Mouse (Mus musculus) C2C12 (cell line): ENCODE measurements around the gene Gm27021. TPM values are rescaled to one million over a fixed set of nuclear protein-coding genes. Genes with fewer than 3 reads are reported as not detected.

ENCODE experiments used
- H3K27me3 ChIP-seq: one replicate; pipeline ENCODE4 v1.6.1; 2011; ENCODE audit not compliant: control insufficient read depth, insufficient read depth, insufficient read length
- H3K36me3 ChIP-seq: one replicate; pipeline ENCODE4 v1.6.1; 2011; ENCODE audit not compliant: control insufficient read depth, insufficient read depth
- H3K4me3 ChIP-seq: one replicate; pipeline ENCODE4 v1.5.1; 2011; ENCODE audit warnings: mild to moderate bottlenecking, control low read depth; ENCODE audit not compliant: poor library complexity, insufficient read depth, severe bottlenecking
- H3K79me2 ChIP-seq: one replicate; pipeline ENCODE4 v1.6.1; 2011; ENCODE audit not compliant: control insufficient read depth, insufficient read depth
- H3K79me3 ChIP-seq: one replicate; pipeline ENCODE4 v1.6.1; 2011; ENCODE audit warnings: low read depth, control low read depth
- H3ac ChIP-seq: one replicate; pipeline ENCODE3; 2011; ENCODE audit warnings: low read depth; ENCODE audit not compliant: control insufficient read depth, insufficient read length
- CEBPB ChIP-seq: IDR thresholded peaks from one replicate; pipeline ENCODE4 v1.6.1; 2011; ENCODE audit warnings: low read depth, mild to moderate bottlenecking, control low read depth, moderate library complexity
- CTCF ChIP-seq: IDR thresholded peaks from one replicate; pipeline ENCODE4 v1.5.1; 2011; ENCODE audit not compliant: control insufficient read depth, insufficient read depth, insufficient read length
- FOSL1 ChIP-seq: IDR thresholded peaks from one replicate; pipeline ENCODE4 v1.8.0; 2011; ENCODE audit warnings: mild to moderate bottlenecking, low read length; ENCODE audit not compliant: poor library complexity, insufficient read depth, severe bottlenecking
- MAX ChIP-seq: IDR thresholded peaks from one replicate; pipeline ENCODE4 v1.6.1; 2011; ENCODE audit warnings: mild to moderate bottlenecking, control low read depth
- MYOD1 ChIP-seq: IDR thresholded peaks from one replicate; pipeline ENCODE4 v1.6.1; 2011; ENCODE audit warnings: low read depth; ENCODE audit not compliant: control insufficient read depth, insufficient read length
- MYOG ChIP-seq: IDR thresholded peaks from one replicate; pipeline ENCODE4 v1.6.1; 2011; ENCODE audit not compliant: control insufficient read depth, insufficient read length; ENCODE audit errors: extremely low read depth
- USF1 ChIP-seq: IDR thresholded peaks from one replicate; pipeline ENCODE4 v1.6.1; 2011; ENCODE audit warnings: low read depth, mild to moderate bottlenecking, control low read depth, moderate library complexity
- polyA plus RNA-seq: library from polyadenylated mRNA; unstranded; fragments of >200 nt; fragmentation: generic; extraction: Trizol; gene quantifications from one replicate; pipeline ENCODE4 v1.2.1, GENCODE M21; 2012; ENCODE audit warnings: missing spikeins

Gm27021 gene
- polyA plus RNA-seq, 1 experiment: 2.3 TPM

DNA sequence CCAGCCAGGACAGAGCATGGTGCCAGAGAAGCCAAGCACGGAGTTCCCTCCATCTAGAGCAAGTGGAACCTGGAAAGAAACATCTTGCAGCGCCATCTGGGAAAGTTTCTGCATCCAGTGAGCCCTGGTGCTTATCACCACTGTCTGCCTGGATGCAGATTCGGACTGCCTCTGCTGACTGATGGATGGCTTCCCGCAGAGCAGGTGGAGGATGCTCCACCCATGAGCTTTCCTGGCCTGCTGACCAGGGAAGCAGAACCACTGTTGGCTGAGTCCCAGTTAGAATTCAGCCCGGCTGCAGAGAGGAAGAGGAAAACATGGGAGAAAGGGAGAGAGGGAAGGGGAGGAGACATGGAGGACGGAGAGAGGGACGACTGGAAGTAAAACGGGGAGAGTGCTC is 19.9 kb upstream of the Gm27021 start:
- Histone ChIP-seq H3K4me3 (no peak overlapping the region), H3K27me3 (peaks cover 65% of the 10 kb centered on the region), H3K36me3 (no peaks in the 10 kb centered on the region), H3K79me3 (no peaks in the 10 kb centered on the region), H3ac (no peak overlapping the region), H3K79me2 (no peaks in the 10 kb centered on the region)
- TF ChIP-seq USF1 (no peak), MYOG (no peak), MYOD1 (no peak), CEBPB (no peak), CTCF (no peak), FOSL1 (no peak), MAX (no peak)

DNA sequence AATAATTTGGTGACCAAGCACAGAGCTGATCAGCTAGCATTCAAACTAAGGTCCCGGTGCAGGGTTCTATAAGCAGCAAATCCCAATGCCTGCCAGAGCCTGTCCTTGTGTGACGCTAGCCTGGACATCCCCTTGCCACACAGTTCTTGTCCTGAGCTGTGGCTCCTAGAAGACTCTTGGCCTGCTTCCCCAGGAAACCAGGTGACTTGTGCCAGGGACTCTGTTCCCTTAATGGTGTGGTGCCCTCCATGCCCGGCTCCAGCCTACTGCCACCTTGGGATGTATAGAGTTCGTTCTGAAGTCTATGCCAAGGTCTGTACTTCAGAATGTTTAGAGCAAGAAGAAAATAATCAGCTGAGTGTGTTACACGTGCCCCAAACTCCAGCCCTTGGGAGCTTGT is 18.7 kb upstream of the Gm27021 start:
- peaks cover 66% of the 10 kb centered on the region for H3K27me3 ChIP-seq

DNA sequence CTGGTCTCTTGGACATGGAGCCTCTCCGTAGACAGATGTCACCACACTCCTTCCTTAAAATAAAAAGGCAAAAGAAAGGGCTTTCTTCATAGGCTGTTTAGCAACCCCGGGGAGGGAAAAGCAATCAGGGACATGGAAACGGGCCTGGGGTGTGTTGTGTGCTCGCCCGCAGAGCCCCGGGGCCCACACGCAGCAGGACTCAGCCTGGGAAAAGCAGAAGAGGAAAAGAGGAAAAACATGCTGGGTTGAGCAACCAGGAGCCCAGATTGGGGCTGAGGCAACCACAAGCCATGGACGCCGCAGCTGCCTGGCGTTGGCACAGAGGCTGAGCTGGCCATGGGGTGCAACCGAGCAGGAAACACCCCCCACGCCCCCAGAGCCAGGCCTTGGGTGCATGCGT is 18.2 kb upstream of the Gm27021 start:
- H3K4me3 ChIP-seq: no peak overlapping the region
- no peaks in the 10 kb centered on the region for H3K79me2 ChIP-seq
- peaks cover 71% of the 10 kb centered on the region for H3K27me3 ChIP-seq
- TF ChIP-seq MYOD1 (no peak), USF1 (no peak)
- no peaks in the 10 kb centered on the region for H3K79me3 ChIP-seq
- H3ac ChIP-seq: no peak overlapping the region
- no peaks in the 10 kb centered on the region for H3K36me3 ChIP-seq

More for the DNA sequence above, 18.7 kb upstream of the Gm27021 start:
- H3K79me3 ChIP-seq: no peaks in the 10 kb centered on the region
- TF ChIP-seq CEBPB (no peak), MYOG (no peak), FOSL1 (no peak), USF1 (no peak), MAX (no peak), CTCF (no peak), MYOD1 (no peak)
- H3K79me2 ChIP-seq: no peaks in the 10 kb centered on the region
- no peaks in the 10 kb centered on the region for H3K36me3 ChIP-seq
- H3ac ChIP-seq: no peak overlapping the region
- no peak overlapping the region for H3K4me3 ChIP-seq

DNA sequence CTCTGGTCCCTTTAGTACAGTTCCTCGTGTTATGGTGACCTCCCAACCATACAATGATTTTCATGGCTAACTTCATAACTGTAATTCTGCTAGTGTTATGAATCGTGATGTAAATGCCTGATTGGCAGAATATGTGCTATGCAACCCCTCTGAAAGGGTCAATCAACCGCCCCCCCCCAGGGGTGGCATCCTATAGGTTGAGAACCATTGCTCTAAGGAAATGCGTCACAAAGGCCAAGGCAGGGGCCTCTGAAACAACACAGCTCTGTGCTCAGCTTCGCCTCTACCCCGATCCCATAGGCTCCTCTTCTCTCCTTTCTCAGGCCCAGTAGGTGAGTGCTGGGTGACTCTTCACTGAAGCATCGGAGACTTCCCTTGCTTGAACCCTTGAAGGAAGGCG is 17.7 kb upstream of the Gm27021 start:
- H3K79me3 ChIP-seq: no peaks in the 10 kb centered on the region
- H3K79me2 ChIP-seq: no peaks in the 10 kb centered on the region
- no peak for TF ChIP-seq MYOG
- TF ChIP-seq MAX: no peak
- TF ChIP-seq CTCF: no peak
- peaks cover 72% of the 10 kb centered on the region for H3K27me3 ChIP-seq
- no peaks in the 10 kb centered on the region for H3K36me3 ChIP-seq
- H3K4me3 ChIP-seq: no peak overlapping the region
- H3ac ChIP-seq: no peak overlapping the region

DNA sequence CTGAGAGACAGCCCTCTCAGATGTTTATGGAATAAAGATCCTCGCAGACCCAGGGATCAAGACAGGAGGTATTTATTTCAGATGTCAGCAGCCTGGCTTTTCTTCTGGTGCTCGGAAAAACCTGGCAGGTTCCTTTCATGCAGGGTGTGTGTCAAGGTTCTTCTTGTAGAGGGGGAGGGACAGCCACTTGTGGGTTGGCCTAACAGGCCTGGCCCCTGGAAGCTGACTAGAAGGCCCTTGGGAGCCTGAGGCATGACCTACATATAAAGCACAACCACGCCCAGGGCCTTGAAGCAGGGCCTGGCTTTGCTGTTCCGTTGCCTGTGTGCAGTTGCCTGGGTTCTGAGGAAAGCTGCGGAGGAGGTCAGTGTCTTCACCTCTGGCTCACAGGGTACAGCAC is 17.2 kb upstream of the Gm27021 start:
- peaks cover 70% of the 10 kb centered on the region for H3K27me3 ChIP-seq
- H3K79me3 ChIP-seq: no peaks in the 10 kb centered on the region
- no peak overlapping the region for H3K4me3 ChIP-seq
- H3K79me2 ChIP-seq: no peaks in the 10 kb centered on the region
- no peaks in the 10 kb centered on the region for H3K36me3 ChIP-seq
- TF ChIP-seq FOSL1 (no peak), CEBPB (no peak), USF1 (no peak), MAX (no peak), CTCF (no peak), MYOD1 (no peak), MYOG (no peak)
- H3ac ChIP-seq: no peak overlapping the region

DNA sequence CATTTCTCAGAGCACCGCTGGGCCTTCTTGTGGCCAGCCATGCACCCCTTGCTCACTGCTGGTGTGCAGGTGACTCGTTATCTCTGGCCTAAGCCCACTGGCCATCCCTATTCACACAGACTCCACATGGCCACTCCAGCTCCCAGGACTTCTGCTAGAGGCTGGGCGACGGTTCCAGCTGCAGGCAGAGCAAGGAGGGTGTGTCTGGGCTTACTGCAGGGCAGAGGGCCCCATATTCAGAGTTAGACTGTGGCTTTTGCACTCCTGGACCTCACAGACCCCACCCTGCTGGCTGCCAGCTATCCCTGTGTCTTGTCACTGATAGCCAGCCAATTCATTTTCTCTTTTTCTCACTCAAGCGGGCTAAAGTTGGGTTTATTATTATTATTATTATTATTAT is 16.2 kb upstream of the Gm27021 start:
- Histone ChIP-seq H3K27me3 (peaks cover 64% of the 10 kb centered on the region), H3K79me3 (no peaks in the 10 kb centered on the region), H3K36me3 (no peaks in the 10 kb centered on the region), H3K79me2 (no peaks in the 10 kb centered on the region), H3K4me3 (no peak overlapping the region), H3ac (no peak overlapping the region)
- no peak for TF ChIP-seq MYOD1
- no peak for TF ChIP-seq MYOG
- no peak for TF ChIP-seq MAX
- TF ChIP-seq CTCF: no peak
- no peak for TF ChIP-seq CEBPB
- TF ChIP-seq USF1: no peak
- no peak for TF ChIP-seq FOSL1
